Mouse (Mus musculus): Measurements from ENCODE around the gene Cux2. TPM values are rescaled to one million over a fixed set of nuclear protein-coding genes. Genes with fewer than 3 reads are reported as not detected.

Gene Cux2
- polyA plus RNA-seq, 1 experiment from 2014 or later: 9.0 TPM

- no peak for ATAC-seq (ENCODE audit: low FRiP score, low TSS enrichment)
- Histone ChIP-seq H3K36me3 (ENCODE audit: insufficient read depth, low read length) (no peaks in the 10 kb centered on the region), H3K27ac (ENCODE audit: low read length) (no peak overlapping the region), H3K27me3 (ENCODE audit: insufficient read depth, low read length) (no peaks in the 10 kb centered on the region), H3K9ac (replicated peaks; ENCODE audit: low read length) (no peak overlapping the region), H3K4me2 (replicated peaks; ENCODE audit: low read depth, low read length) (no peak overlapping the region), H3K4me1 (ENCODE audit: insufficient read depth, low read length) (no peaks in the 10 kb centered on the region), H3K9me3 (ENCODE audit: low read length) (peaks cover 10% of the 10 kb centered on the region; the same call in 1 of the 2 replicates), H3K4me3 (ENCODE audit: low read length) (no peak overlapping the region)
- 77% methylated on average over 9 of the region's 9 CpGs for WGBS
These were observed 23.1 kb downstream of the Cux2 start for GRCm38 (mm10) chr5:122026771-122027170.

- 69% methylated on average over 7 of the region's 7 CpGs for WGBS
- Histone ChIP-seq H3K9ac (replicated peaks; ENCODE audit: low read length) (no peak overlapping the region), H3K4me2 (replicated peaks; ENCODE audit: low read depth, low read length) (no peak overlapping the region), H3K27me3 (ENCODE audit: insufficient read depth, low read length) (no peaks in the 10 kb centered on the region), H3K4me3 (ENCODE audit: low read length) (no peak overlapping the region), H3K27ac (ENCODE audit: low read length) (no peak overlapping the region), H3K4me1 (ENCODE audit: insufficient read depth, low read length) (no peaks in the 10 kb centered on the region), H3K9me3 (ENCODE audit: low read length) (peaks cover 10% of the 10 kb centered on the region; the same call in 1 of the 2 replicates), H3K36me3 (ENCODE audit: insufficient read depth, low read length) (no peaks in the 10 kb centered on the region)
- ATAC-seq (ENCODE audit: low FRiP score, low TSS enrichment): no peak
These were observed 23.6 kb downstream of the Cux2 start for GRCm38 (mm10) chr5:122026284-122026683.

GRCm38 (mm10) chr5:122025117-122025516, 24.8 kb downstream of the Cux2 start:
- ATAC-seq (ENCODE audit: low FRiP score, low TSS enrichment): no peak
- no peak overlapping the region for H3K27ac ChIP-seq (ENCODE audit: low read length)
- 94% methylated on average over 11 of the region's 11 CpGs for WGBS
- H3K9me3 ChIP-seq (ENCODE audit: low read length): peaks cover 10% of the 10 kb centered on the region; the same call in 1 of the 2 replicates
- H3K4me2 ChIP-seq (replicated peaks; ENCODE audit: low read depth, low read length): no peak overlapping the region
- no peaks in the 10 kb centered on the region for H3K4me1 ChIP-seq (ENCODE audit: insufficient read depth, low read length)
- H3K27me3 ChIP-seq (ENCODE audit: insufficient read depth, low read length): no peaks in the 10 kb centered on the region
- H3K9ac ChIP-seq (replicated peaks; ENCODE audit: low read length): no peak overlapping the region
- no peaks in the 10 kb centered on the region for H3K36me3 ChIP-seq (ENCODE audit: insufficient read depth, low read length)
- H3K4me3 ChIP-seq (ENCODE audit: low read length): no peak overlapping the region

- 77% methylated on average over 17 of the region's 17 CpGs for WGBS
- ATAC-seq (ENCODE audit: low FRiP score, low TSS enrichment): peak; percentile 42; the same call in 1 of the 2 replicates
- Histone ChIP-seq H3K27me3 (ENCODE audit: insufficient read depth, low read length) (no peaks in the 10 kb centered on the region), H3K4me1 (ENCODE audit: insufficient read depth, low read length) (peaks cover 10% of the 10 kb centered on the region), H3K27ac (ENCODE audit: low read length) (no peak overlapping the region), H3K4me2 (replicated peaks; ENCODE audit: low read depth, low read length) (no peak overlapping the region), H3K9ac (replicated peaks; ENCODE audit: low read length) (no peak overlapping the region), H3K36me3 (ENCODE audit: insufficient read depth, low read length) (no peaks in the 10 kb centered on the region), H3K4me3 (ENCODE audit: low read length) (no peak overlapping the region), H3K9me3 (ENCODE audit: low read length) (peaks cover 10% of the 10 kb centered on the region; the same call in 1 of the 2 replicates)
These were observed 30.6 kb downstream of the Cux2 start for GRCm38 (mm10) chr5:122019288-122019687.

- no peak overlapping the region for H3K4me2 ChIP-seq (replicated peaks; ENCODE audit: low read depth, low read length)
- no peaks in the 10 kb centered on the region for H3K27me3 ChIP-seq (ENCODE audit: insufficient read depth, low read length)
- H3K4me3 ChIP-seq (ENCODE audit: low read length): no peak overlapping the region
- no peak overlapping the region for H3K27ac ChIP-seq (ENCODE audit: low read length)
- peaks cover 10% of the 10 kb centered on the region for H3K4me1 ChIP-seq (ENCODE audit: insufficient read depth, low read length)
- 35% methylated on average over 9 of the region's 9 CpGs for WGBS
- no peaks in the 10 kb centered on the region for H3K36me3 ChIP-seq (ENCODE audit: insufficient read depth, low read length)
- no peak for ATAC-seq (ENCODE audit: low FRiP score, low TSS enrichment)
- H3K9me3 ChIP-seq (ENCODE audit: low read length): peaks cover 6% of the 10 kb centered on the region; the same call in 1 of the 2 replicates
- no peak overlapping the region for H3K9ac ChIP-seq (replicated peaks; ENCODE audit: low read length)
These were observed 32.1 kb downstream of the Cux2 start for GRCm38 (mm10) chr5:122017778-122018177.

- H3K9ac ChIP-seq (replicated peaks; ENCODE audit: low read length): no peak overlapping the region
- ATAC-seq (ENCODE audit: low FRiP score, low TSS enrichment): no peak
- H3K4me3 ChIP-seq (ENCODE audit: low read length): no peak overlapping the region
- no peak overlapping the region for H3K27ac ChIP-seq (ENCODE audit: low read length)
- no peaks in the 10 kb centered on the region for H3K27me3 ChIP-seq (ENCODE audit: insufficient read depth, low read length)
- H3K9me3 ChIP-seq (ENCODE audit: low read length): peaks cover 2% of the 10 kb centered on the region; the same call in 1 of the 2 replicates
- H3K4me2 ChIP-seq (replicated peaks; ENCODE audit: low read depth, low read length): no peak overlapping the region
- peaks cover 10% of the 10 kb centered on the region for H3K4me1 ChIP-seq (ENCODE audit: insufficient read depth, low read length)
- no peaks in the 10 kb centered on the region for H3K36me3 ChIP-seq (ENCODE audit: insufficient read depth, low read length)
- WGBS: 20% methylated on average over 13 of the region's 13 CpGs
These were observed 32.6 kb downstream of the Cux2 start for GRCm38 (mm10) chr5:122017269-122017668.

- no peak overlapping the region for H3K27ac ChIP-seq (ENCODE audit: low read length)
- H3K9me3 ChIP-seq (ENCODE audit: low read length): no peaks in the 10 kb centered on the region
- H3K9ac ChIP-seq (replicated peaks; ENCODE audit: low read length): no peak overlapping the region
- H3K4me2 ChIP-seq (replicated peaks; ENCODE audit: low read depth, low read length): no peak overlapping the region
- no peaks in the 10 kb centered on the region for H3K27me3 ChIP-seq (ENCODE audit: insufficient read depth, low read length)
- WGBS: 73% methylated on average over 6 of the region's 6 CpGs
- H3K36me3 ChIP-seq (ENCODE audit: insufficient read depth, low read length): no peaks in the 10 kb centered on the region
- H3K4me1 ChIP-seq (ENCODE audit: insufficient read depth, low read length): peaks cover 10% of the 10 kb centered on the region
- no peak overlapping the region for H3K4me3 ChIP-seq (ENCODE audit: low read length)
- ATAC-seq (ENCODE audit: low FRiP score, low TSS enrichment): no peak
These were observed 33.2 kb downstream of the Cux2 start for GRCm38 (mm10) chr5:122016744-122017143.

- WGBS: 70% methylated on average over 17 of the region's 17 CpGs
- H3K4me2 ChIP-seq (replicated peaks; ENCODE audit: low read depth, low read length): no peak overlapping the region
These were observed 34.8 kb downstream of the Cux2 start for GRCm38 (mm10) chr5:122015149-122015548.

GRCm38 (mm10) chr5:122014671-122015070, 35.2 kb downstream of the Cux2 start:
- 83% methylated on average over 8 of the region's 8 CpGs for WGBS
- peaks cover 10% of the 10 kb centered on the region for H3K4me1 ChIP-seq (ENCODE audit: insufficient read depth, low read length)
- no peaks in the 10 kb centered on the region for H3K36me3 ChIP-seq (ENCODE audit: insufficient read depth, low read length)
- no peak overlapping the region for H3K4me2 ChIP-seq (replicated peaks; ENCODE audit: low read depth, low read length)
- H3K27me3 ChIP-seq (ENCODE audit: insufficient read depth, low read length): no peaks in the 10 kb centered on the region
- H3K9ac ChIP-seq (replicated peaks; ENCODE audit: low read length): no peak overlapping the region
- ATAC-seq (ENCODE audit: low FRiP score, low TSS enrichment): no peak
- H3K27ac ChIP-seq (ENCODE audit: low read length): no peak overlapping the region
- no peak overlapping the region for H3K4me3 ChIP-seq (ENCODE audit: low read length)
- no peaks in the 10 kb centered on the region for H3K9me3 ChIP-seq (ENCODE audit: low read length)

More at GRCm38 (mm10) chr5:122015149-122015548, 34.8 kb downstream of the Cux2 start:
- no peaks in the 10 kb centered on the region for H3K9me3 ChIP-seq (ENCODE audit: low read length)
- no peak overlapping the region for H3K27ac ChIP-seq (ENCODE audit: low read length)
- no peaks in the 10 kb centered on the region for H3K36me3 ChIP-seq (ENCODE audit: insufficient read depth, low read length)
- no peaks in the 10 kb centered on the region for H3K27me3 ChIP-seq (ENCODE audit: insufficient read depth, low read length)
- no peak overlapping the region for H3K4me3 ChIP-seq (ENCODE audit: low read length)
- H3K9ac ChIP-seq (replicated peaks; ENCODE audit: low read length): no peak overlapping the region
- peaks cover 10% of the 10 kb centered on the region for H3K4me1 ChIP-seq (ENCODE audit: insufficient read depth, low read length)
- ATAC-seq (ENCODE audit: low FRiP score, low TSS enrichment): no peak

GRCm38 (mm10) chr5:122011289-122011688, 38.6 kb downstream of the Cux2 start:
- Histone ChIP-seq H3K4me1 (ENCODE audit: insufficient read depth, low read length) (0 out of 2 replicates have a peak, but pooled peaks cover 5% of the 10 kb centered on the region), H3K36me3 (ENCODE audit: insufficient read depth, low read length) (peaks cover 3% of the 10 kb centered on the region), H3K27me3 (ENCODE audit: insufficient read depth, low read length) (no peaks in the 10 kb centered on the region), H3K27ac (ENCODE audit: low read length) (no peak overlapping the region), H3K4me2 (replicated peaks; ENCODE audit: low read depth, low read length) (no peak overlapping the region), H3K9ac (replicated peaks; ENCODE audit: low read length) (no peak overlapping the region), H3K4me3 (ENCODE audit: low read length) (no peak overlapping the region), H3K9me3 (ENCODE audit: low read length) (peaks cover 8% of the 10 kb centered on the region)
- WGBS: 31% methylated on average over 9 of the region's 9 CpGs
- ATAC-seq (ENCODE audit: low FRiP score, low TSS enrichment): no peak
